Mouse (Mus musculus): Measurements from ENCODE around the gene Car2.

Gene Car2

GRCm38 (mm10) chr3:14948067-14948800 lies 62.2 kb downstream of the Car2 start:
- no peak for DNase-seq

DNA sequence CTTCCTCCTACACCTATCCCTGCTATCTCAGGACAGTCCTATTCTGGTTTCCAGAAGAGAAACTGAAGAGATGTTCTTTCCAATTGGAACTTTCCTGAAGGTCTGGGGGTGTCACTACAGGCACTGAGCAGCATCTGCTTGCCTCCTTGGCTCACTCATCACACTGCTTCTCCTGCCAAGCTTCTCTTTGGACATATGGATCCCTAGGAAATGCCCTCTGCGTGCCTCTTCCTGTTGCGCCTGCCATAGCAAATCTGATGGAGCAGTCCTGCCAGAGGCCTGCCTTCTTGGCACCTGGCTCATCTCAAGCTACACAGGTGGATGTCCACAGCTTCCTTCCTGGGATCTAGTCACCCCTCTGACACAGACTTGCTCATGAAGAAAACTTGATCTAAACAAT lies 64.0 kb downstream of the Car2 start:
- no peak for DNase-seq

Measured in retina, postnatal 1 day (tissue).